Mouse (Mus musculus) cortical plate, adult 2 months (tissue): ENCODE measurements around the gene Slc25a17.

Source experiments
- CTCF ChIP-seq: fragments of 200-500 bp; IDR thresholded peaks from 2 replicates; pipeline ENCODE4 v1.5.1; 2011; ENCODE audit warnings: mild to moderate bottlenecking, control low read depth, low read length; ENCODE audit not compliant: insufficient read depth; ENCODE audit errors: extremely low read depth
- POLR2A ChIP-seq: fragments of 200-500 bp; IDR thresholded peaks from 2 replicates; pipeline ENCODE4 v1.6.1; 2011; ENCODE audit warnings: mild to moderate bottlenecking, low read length, control low read depth; ENCODE audit not compliant: insufficient read depth; ENCODE audit errors: extremely low read depth

DNA sequence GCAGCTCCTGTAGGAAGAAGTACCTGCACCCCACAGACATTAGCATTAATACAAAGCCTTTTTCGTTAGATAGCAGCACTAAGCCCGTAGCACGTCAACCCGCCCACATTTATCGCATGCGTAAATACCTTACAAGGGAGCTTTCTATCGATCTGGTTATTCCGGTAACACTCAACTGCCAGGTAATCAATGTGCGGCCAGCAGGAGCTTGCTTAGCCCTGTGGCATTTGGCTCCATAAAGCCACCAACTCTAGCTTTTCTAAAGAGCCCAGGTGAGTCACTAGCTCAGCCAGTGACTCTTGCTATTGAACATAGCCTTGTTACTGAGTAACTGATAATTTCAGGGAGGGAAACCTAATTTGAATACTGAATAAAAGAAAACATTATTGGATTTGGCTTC, 50.3 kb downstream of the Slc25a17 start:
- TF ChIP-seq POLR2A (no peak), CTCF (no peak)
